Mouse (Mus musculus): ENCODE results near the gene 6030452D12Rik. TPM values are rescaled to one million over a fixed set of nuclear protein-coding genes. Genes with fewer than 3 reads are reported as not detected.

6030452D12Rik gene
- polyA plus RNA-seq (2015; fragmentation: Nextera tagmentation; extraction: Ambion mirVana), result not detected in 2 replicates

DNA sequence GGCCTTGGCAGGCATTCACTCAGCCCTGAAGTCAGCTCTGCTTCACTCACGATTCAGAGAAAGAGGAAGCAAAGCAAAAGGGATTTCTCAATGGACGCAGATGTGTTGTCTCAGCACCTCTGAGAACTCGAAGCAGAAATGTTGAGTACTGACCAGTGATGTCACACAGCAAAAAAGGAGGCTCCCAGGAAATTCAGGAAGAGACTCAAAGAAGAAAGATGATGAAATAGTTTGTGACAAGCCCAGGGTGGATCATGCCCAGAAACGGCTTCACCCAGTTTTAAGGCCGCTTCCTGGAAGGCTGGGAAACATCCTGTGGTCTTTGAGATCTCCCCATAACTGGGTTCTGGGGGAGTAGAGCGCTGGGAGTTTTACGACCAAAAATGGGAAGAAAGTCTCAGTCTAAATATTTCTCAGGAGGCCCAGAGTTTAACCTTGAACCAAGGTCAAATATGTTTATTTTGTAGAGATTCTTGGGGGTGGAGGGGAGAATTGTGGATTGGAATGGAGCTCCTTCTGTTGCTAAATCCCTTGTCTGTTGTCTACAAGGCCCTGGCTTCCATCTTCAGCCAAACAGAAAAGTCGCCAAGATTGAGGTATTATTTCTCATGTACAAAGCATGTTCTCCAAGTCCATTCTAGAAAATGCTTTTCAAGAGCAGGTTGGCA lies at the start of gene 6030452D12Rik:
Gene 6030452D12Rik (plus strand): TSS at position 505 of the 668 bp plus-strand sequence.
- Histone ChIP-seq H3K27me3 (ENCODE audit: control insufficient read depth, insufficient read depth, low read depth, low read length) (no peaks in the 10 kb centered on the region), H3K4me2 (ENCODE audit: low read depth, low read length) (no peak within 1 kb of the TSS), H3K9me3 (replicated peaks; ENCODE audit: control insufficient read depth, low read length) (no peaks in the 10 kb centered on the region), H3K36me3 (ENCODE audit: control insufficient read depth, insufficient read depth) (no peaks in the 10 kb centered on the region), H3K27ac (ENCODE audit: low read length) (no peak within 1 kb of the TSS), H3K9ac (ENCODE audit: low read depth, low read length) (no peak within 1 kb of the TSS), H3K4me3 (ENCODE audit: low read depth, low read length) (no peak within 1 kb of the TSS), H3K4me1 (ENCODE audit: control insufficient read depth, low read depth, low read length) (no peaks in the 10 kb centered on the region)
- ATAC-seq (ENCODE audit: low read depth), result no peak
- WGBS (ENCODE audit: insufficient replicate concordance), result 40% methylated on average over 8 of the region's 8 CpGs

DNA sequence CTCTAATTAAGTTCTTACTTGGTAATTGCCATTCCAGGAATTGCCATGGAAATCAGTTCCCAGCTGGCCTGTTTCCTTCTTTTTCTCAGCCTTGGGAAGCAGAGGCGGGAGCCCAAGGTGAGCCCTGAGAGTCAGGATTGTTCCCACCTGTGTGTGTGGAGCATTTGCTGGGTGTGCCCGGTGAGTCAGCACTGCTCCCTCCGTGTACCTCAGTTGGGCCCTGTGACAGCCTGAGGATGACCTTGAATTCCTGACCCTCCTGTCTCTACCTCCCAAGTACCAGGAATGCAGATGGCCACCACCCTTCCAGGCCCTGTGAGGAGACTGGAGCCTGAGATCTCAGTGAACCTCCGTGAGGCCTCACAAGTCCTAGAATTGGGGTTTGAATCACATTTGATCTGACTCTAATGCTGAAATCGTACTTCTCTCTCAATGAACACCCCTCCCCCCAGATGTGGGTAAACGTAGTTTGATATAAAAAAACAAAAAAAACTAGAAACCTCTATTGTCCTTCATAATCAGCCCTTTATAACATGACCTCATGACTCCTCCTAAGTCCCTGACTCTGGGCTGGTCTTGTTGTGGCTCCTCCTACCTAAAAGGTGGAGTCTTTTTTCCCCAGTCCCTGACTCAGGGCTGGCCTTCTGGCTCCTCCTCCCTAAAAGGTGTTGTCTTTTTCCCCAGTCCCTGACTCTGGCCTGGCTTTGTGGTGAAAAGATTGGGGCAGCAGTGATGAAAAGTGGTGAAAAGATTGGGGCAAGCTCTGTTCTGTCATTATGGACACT lies 48.8 kb upstream of the 6030452D12Rik start:
- no peak for ATAC-seq (ENCODE audit: low read depth)

DNA sequence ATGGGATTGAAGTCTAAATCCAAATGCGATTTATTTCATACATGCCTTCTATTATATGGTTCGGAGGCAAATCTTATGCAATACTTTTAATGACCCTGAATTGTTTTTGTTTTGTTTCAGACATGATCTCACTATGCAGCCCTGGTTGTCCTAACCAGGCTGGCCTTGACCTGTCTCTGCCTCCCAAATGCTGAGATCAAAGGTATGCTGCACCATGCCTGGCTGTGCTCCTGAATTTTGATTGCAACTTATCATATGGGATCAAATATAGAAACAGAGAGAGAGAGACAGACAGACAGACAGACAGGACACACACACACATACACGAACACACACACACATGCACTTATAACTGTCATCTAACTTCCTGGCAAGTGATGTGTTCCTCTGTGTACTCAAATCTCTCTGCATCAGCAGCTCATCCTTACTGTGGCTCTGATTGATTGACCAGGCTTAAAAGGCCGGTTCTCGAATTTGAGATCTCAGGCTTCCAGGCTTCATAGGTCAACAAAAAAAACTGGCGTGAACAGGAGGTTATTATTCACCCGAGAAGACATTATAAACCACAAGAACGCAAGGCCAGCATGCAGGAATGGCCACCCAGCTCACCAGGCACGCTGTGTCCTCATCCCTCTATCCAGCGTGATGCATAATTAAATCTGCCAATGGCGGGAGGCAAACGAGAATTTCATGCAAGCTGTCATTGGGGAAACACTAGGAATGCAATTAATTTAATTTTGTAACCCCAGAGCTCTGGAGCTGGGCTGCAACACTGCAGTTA lies 47.4 kb upstream of the 6030452D12Rik start:
- no peak for ATAC-seq (ENCODE audit: low read depth)
- Histone ChIP-seq H3K4me1 (ENCODE audit: control insufficient read depth, low read depth, low read length) (no peaks in the 10 kb centered on the region), H3K27ac (ENCODE audit: low read length) (no peak overlapping the region), H3K9me3 (replicated peaks; ENCODE audit: control insufficient read depth, low read length) (no peaks in the 10 kb centered on the region), H3K4me2 (ENCODE audit: low read depth, low read length) (no peak overlapping the region), H3K27me3 (ENCODE audit: control insufficient read depth, insufficient read depth, low read depth, low read length) (no peaks in the 10 kb centered on the region), H3K36me3 (ENCODE audit: control insufficient read depth, insufficient read depth) (no peaks in the 10 kb centered on the region), H3K9ac (ENCODE audit: low read depth, low read length) (no peak overlapping the region), H3K4me3 (ENCODE audit: low read depth, low read length) (no peak overlapping the region)
- WGBS (ENCODE audit: insufficient replicate concordance), result 55% methylated on average over 12 of the region's 12 CpGs

More for the DNA sequence above, 48.8 kb upstream of the 6030452D12Rik start:
- no peaks in the 10 kb centered on the region for H3K27me3 ChIP-seq (ENCODE audit: control insufficient read depth, insufficient read depth, low read depth, low read length)
- no peaks in the 10 kb centered on the region for H3K4me1 ChIP-seq (ENCODE audit: control insufficient read depth, low read depth, low read length)
- H3K9me3 ChIP-seq (replicated peaks; ENCODE audit: control insufficient read depth, low read length), result no peaks in the 10 kb centered on the region
- whole genome bisulfite sequencing (ENCODE audit: insufficient replicate concordance), result 54% methylated on average over 6 of the region's 6 CpGs
- H3K4me2 ChIP-seq (ENCODE audit: low read depth, low read length), result no peak overlapping the region
- H3K36me3 ChIP-seq (ENCODE audit: control insufficient read depth, insufficient read depth), result no peaks in the 10 kb centered on the region
- no peak overlapping the region for H3K9ac ChIP-seq (ENCODE audit: low read depth, low read length)
- no peak overlapping the region for H3K27ac ChIP-seq (ENCODE audit: low read length)
- no peak overlapping the region for H3K4me3 ChIP-seq (ENCODE audit: low read depth, low read length)

DNA sequence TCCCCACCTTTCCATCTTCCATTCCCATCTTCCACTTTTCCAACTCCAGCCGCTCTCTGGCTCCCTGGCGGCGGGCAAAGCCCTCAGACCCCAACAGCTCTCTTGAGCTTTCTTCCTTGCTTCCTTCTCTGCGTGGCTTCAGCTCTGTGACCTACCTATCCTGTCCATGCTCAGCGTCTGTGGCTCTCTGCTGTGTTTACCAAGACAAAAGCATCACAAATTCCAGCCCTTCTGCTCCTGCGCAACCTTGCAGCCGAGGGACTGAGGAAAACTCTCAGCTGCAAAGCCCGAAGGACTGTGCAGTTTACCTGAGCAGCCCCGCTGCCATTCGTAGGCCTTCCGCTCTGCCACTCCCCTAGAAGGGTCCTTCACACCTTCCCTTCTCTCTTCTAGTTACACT lies 46.3 kb upstream of the 6030452D12Rik start:
- no peaks in the 10 kb centered on the region for H3K9me3 ChIP-seq (replicated peaks; ENCODE audit: control insufficient read depth, low read length)
- no peaks in the 10 kb centered on the region for H3K27me3 ChIP-seq (ENCODE audit: control insufficient read depth, insufficient read depth, low read depth, low read length)
- no peak for ATAC-seq (ENCODE audit: low read depth)
- no peak overlapping the region for H3K27ac ChIP-seq (ENCODE audit: low read length)
- no peak overlapping the region for H3K9ac ChIP-seq (ENCODE audit: low read depth, low read length)
- H3K4me2 ChIP-seq (ENCODE audit: low read depth, low read length), result no peak overlapping the region
- no peaks in the 10 kb centered on the region for H3K36me3 ChIP-seq (ENCODE audit: control insufficient read depth, insufficient read depth)
- no peaks in the 10 kb centered on the region for H3K4me1 ChIP-seq (ENCODE audit: control insufficient read depth, low read depth, low read length)
- 60% methylated on average over 11 of the region's 11 CpGs for WGBS (ENCODE audit: insufficient replicate concordance)
- no peak overlapping the region for H3K4me3 ChIP-seq (ENCODE audit: low read depth, low read length)

DNA sequence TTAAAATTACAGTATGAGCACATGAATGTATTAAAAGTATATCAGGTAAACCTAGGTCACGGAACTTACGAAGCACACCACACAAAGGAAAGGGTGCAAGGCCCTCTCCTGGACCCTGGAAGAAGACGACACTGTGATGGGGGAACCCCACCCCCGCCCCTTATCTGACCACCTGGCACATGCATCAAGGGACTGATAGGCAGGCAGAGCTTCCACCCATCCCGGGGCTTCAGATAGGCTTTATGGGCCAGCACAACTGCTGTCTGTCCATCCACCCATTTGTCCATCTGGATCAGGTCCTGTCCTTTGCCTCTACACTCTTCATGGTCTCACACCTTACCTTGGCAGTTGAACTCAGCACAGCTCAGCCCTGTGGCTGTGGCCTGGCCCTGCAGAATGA lies 38.2 kb upstream of the 6030452D12Rik start:
- Histone ChIP-seq H3K9ac (ENCODE audit: low read depth, low read length) (no peak overlapping the region), H3K4me1 (ENCODE audit: control insufficient read depth, low read depth, low read length) (no peaks in the 10 kb centered on the region), H3K9me3 (replicated peaks; ENCODE audit: control insufficient read depth, low read length) (no peaks in the 10 kb centered on the region), H3K27ac (ENCODE audit: low read length) (no peak overlapping the region), H3K4me3 (ENCODE audit: low read depth, low read length) (no peak overlapping the region), H3K27me3 (ENCODE audit: control insufficient read depth, insufficient read depth, low read depth, low read length) (no peaks in the 10 kb centered on the region), H3K36me3 (ENCODE audit: control insufficient read depth, insufficient read depth) (no peaks in the 10 kb centered on the region), H3K4me2 (ENCODE audit: low read depth, low read length) (no peak overlapping the region)
- WGBS (ENCODE audit: insufficient replicate concordance), result 42% methylated on average over 5 of the region's 5 CpGs
- ATAC-seq (ENCODE audit: low read depth), result no peak

DNA sequence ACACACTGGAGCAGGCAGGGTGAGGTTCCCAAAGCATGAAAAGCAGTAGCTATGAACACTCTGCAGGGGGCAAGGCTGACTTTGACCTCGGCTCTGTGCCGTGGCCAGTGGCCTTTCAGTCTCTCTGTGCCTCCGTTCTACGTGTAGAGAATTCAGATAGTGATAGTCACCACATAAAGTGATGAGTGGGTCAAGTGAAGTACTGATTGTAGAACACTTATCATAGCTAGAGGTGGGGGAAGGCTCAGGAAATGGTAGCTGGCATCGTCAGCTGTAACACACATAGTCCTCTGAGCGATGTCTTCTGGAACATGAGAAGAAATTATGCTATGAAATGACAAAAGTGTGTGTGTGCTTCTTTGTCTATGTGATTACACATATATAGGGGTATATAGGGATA lies 36.5 kb upstream of the 6030452D12Rik start:
- H3K27ac ChIP-seq (ENCODE audit: low read length), result no peak overlapping the region
- no peak overlapping the region for H3K9ac ChIP-seq (ENCODE audit: low read depth, low read length)
- H3K27me3 ChIP-seq (ENCODE audit: control insufficient read depth, insufficient read depth, low read depth, low read length), result no peaks in the 10 kb centered on the region
- WGBS (ENCODE audit: insufficient replicate concordance), result 61% methylated on average over 6 of the region's 6 CpGs
- no peaks in the 10 kb centered on the region for H3K9me3 ChIP-seq (replicated peaks; ENCODE audit: control insufficient read depth, low read length)
- H3K4me2 ChIP-seq (ENCODE audit: low read depth, low read length), result no peak overlapping the region
- no peaks in the 10 kb centered on the region for H3K4me1 ChIP-seq (ENCODE audit: control insufficient read depth, low read depth, low read length)
- no peaks in the 10 kb centered on the region for H3K36me3 ChIP-seq (ENCODE audit: control insufficient read depth, insufficient read depth)
- ATAC-seq (ENCODE audit: low read depth), result no peak
- no peak overlapping the region for H3K4me3 ChIP-seq (ENCODE audit: low read depth, low read length)

DNA sequence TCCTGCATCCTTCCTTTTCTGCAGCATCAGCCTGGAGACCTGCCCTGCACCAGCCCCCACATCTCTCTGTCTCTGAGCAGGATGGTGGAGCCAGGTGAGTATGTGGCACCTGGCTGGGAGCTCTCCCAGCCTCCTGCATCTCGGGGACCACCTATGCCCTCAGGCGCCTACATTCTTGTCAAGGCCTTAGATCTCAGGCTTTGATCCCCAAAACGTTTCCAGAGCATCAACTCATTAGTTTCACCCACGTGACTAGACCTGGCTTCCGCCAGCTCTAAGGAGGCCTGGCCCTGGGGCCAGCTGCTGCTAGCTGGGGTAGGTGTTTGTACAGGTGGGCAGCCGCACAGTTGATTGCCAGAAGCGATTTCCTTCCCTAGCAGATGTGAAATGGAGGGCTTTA lies 30.8 kb upstream of the 6030452D12Rik start:
- ATAC-seq (ENCODE audit: low read depth), result no peak
- H3K9ac ChIP-seq (ENCODE audit: low read depth, low read length), result no peak overlapping the region
- no peaks in the 10 kb centered on the region for H3K36me3 ChIP-seq (ENCODE audit: control insufficient read depth, insufficient read depth)
- H3K4me1 ChIP-seq (ENCODE audit: control insufficient read depth, low read depth, low read length), result no peaks in the 10 kb centered on the region
- H3K9me3 ChIP-seq (replicated peaks; ENCODE audit: control insufficient read depth, low read length), result no peaks in the 10 kb centered on the region
- H3K4me2 ChIP-seq (ENCODE audit: low read depth, low read length), result no peak overlapping the region
- no peak overlapping the region for H3K27ac ChIP-seq (ENCODE audit: low read length)
- 49% methylated on average over 7 of the region's 7 CpGs for WGBS (ENCODE audit: insufficient replicate concordance)
- no peaks in the 10 kb centered on the region for H3K27me3 ChIP-seq (ENCODE audit: control insufficient read depth, insufficient read depth, low read depth, low read length)
- H3K4me3 ChIP-seq (ENCODE audit: low read depth, low read length), result no peak overlapping the region

DNA sequence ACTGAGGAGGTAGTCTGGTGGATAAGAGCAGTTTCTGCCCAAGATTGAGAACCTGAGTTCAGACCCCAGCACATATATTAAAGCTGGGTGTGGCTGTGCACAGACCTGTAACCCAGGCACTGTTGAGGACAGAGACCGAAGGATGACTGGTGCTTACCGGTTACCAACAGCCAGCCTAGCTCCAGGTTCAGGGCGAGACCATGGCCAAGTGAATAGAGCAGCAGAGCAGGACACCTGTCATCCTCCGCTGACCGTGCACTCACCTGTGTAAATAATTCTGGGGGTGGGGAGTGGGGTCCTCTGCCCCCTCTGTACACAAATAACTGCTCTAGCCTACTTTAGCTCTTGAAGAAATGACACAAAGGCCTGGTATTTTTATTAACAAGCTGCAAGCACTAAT lies 26.3 kb upstream of the 6030452D12Rik start:
- no peak overlapping the region for H3K9ac ChIP-seq (ENCODE audit: low read depth, low read length)
- no peak overlapping the region for H3K4me3 ChIP-seq (ENCODE audit: low read depth, low read length)
- no peaks in the 10 kb centered on the region for H3K4me1 ChIP-seq (ENCODE audit: control insufficient read depth, low read depth, low read length)
- H3K4me2 ChIP-seq (ENCODE audit: low read depth, low read length), result no peak overlapping the region
- no peak overlapping the region for H3K27ac ChIP-seq (ENCODE audit: low read length)
- H3K36me3 ChIP-seq (ENCODE audit: control insufficient read depth, insufficient read depth), result no peaks in the 10 kb centered on the region
- no peaks in the 10 kb centered on the region for H3K27me3 ChIP-seq (ENCODE audit: control insufficient read depth, insufficient read depth, low read depth, low read length)
- WGBS (ENCODE audit: insufficient replicate concordance), result 72% methylated on average over 5 of the region's 5 CpGs
- ATAC-seq (ENCODE audit: low read depth), result no peak
- no peaks in the 10 kb centered on the region; the same call in 1 of the 2 replicates for H3K9me3 ChIP-seq (replicated peaks; ENCODE audit: control insufficient read depth, low read length)

Measured in liver, embryonic 16.5 days (tissue).